Mouse (Mus musculus) G1E-ER4 (cell line): Measurements from ENCODE around the gene Hdgf. TPM values are rescaled to one million over a fixed set of nuclear protein-coding genes. Genes with fewer than 3 reads are reported as not detected.

Experiments used
- GATA1 ChIP-seq: IDR thresholded peaks from one replicate; pipeline ENCODE4 v1.8.0; 2012; ENCODE audit warnings: low read length, inconsistent platforms
- polyA plus RNA-seq: library from polyadenylated mRNA; stranded (reverse); fragments of >175 nt; gene quantifications from 2 replicates; pipeline ENCODE4 v1.2.3, GENCODE M21; 2012

Gene Hdgf
- polyA plus RNA-seq, 1 experiment: 3,088 TPM

DNA sequence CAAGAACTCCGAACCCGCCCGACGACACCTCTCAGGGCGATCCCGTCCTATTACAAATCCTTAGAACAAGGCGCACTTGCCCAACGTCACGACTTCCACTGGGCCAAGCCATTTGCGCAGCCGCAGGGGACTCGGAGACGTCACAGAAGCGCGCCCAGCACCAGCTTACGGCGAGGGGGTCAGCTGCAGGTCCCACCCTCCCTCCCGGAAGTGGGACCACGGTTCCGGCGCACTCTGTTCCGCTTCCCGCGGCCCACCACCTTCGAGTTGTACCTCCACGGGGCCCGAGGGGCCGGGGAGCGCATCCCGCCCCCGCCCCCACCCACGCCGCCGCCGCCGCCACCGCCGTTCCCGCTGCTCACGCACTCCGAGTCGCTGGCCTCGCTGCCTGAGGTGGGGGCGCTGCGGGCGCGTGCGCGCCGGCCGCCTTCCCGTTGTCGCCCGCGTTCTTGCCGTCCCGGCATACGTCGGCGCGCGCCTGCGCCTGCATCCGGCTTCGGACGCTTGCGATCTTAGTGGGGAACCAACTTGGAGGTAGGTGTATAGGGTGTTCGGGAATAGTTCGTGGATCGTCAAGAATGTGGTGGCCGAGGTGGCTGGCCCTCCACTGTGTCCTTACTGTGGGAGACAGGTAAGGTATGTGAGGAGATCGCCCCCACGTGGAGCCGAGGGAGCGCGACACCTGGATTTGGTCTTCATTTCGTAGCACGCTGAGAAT lies 24.1 kb downstream of the Hdgf start, which contains the start of the genes Isg20l2 and Rrnad1:
Gene Isg20l2, plus strand, starts transcription at position 237 of the 718 bp plus-strand sequence.
Gene Rrnad1, minus strand, starts transcription at position 640 of the 718 bp plus-strand sequence.
- no peak for TF ChIP-seq GATA1

- TF ChIP-seq GATA1: no peak
Observed at GRCm38 (mm10) chr3:87934026-87934425, 27.9 kb downstream of the Hdgf start.

DNA sequence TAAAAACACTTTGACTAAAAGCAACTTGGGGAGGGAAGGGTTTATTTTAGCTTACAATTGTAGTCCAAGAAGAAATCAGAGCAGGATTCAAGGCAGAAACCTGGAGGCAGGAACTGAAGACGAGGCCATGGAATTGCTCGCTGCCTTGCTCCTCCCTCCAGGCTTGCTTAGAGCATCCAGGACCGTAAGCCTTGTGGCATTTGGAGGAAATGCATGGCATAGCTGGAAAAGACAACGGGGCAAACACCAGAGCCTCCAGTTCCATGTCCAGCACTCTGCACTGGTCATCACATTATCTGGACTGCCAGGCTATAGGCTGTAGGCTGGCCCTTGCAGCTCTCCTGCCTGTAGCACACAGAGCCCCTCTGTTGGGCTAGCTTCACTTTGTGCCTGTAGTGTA lies 28.4 kb downstream of the Hdgf start:
- TF ChIP-seq GATA1: no peak

GRCm38 (mm10) chr3:87935201-87935600 lies 29.1 kb downstream of the Hdgf start:
- no peak for TF ChIP-seq GATA1

GRCm38 (mm10) chr3:87935776-87936175 lies 29.7 kb downstream of the Hdgf start:
- no peak for TF ChIP-seq GATA1

- TF ChIP-seq GATA1: no peak
Observed at GRCm38 (mm10) chr3:87940611-87941010, 34.5 kb downstream of the Hdgf start.

DNA sequence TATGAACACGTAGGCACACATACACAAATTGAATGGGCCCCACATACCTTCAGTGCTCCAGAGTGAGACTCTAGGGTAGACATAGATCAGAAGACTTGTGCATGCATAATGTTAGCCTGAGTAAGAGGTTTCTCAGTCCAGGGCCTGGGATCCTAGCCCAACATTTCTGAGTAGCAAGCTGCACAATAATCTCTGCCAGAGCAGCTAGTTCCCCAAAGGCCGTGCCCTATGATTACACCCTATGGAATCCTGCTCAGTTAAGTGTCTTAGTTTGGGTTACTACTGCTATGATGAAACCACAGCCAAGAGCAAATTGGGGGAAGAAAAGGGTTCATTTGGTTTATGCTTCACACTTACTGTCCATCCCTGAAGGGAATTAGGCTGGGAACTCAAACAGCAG lies 36.4 kb downstream of the Hdgf start:
- TF ChIP-seq GATA1: no peak

DNA sequence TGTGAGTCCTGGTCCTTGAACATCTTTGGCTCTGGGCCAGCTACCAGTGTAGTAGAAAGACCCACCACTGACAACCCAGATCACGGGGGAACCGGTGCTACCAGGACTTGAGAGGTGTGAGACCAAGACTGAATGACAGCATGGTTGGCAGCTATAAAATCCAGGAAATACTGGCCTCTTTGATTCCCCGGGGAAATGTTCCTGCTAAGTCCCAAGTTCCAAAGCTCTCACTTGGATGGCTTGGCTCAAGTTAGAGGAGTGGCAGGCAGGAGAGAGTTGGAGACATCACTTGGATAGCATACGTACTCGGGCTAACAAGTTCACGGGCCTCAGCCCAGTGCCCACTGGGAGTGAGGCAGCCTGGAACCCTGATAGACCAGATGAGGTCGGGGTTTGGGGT lies 37.5 kb downstream of the Hdgf start:
- TF ChIP-seq GATA1: no peak

DNA sequence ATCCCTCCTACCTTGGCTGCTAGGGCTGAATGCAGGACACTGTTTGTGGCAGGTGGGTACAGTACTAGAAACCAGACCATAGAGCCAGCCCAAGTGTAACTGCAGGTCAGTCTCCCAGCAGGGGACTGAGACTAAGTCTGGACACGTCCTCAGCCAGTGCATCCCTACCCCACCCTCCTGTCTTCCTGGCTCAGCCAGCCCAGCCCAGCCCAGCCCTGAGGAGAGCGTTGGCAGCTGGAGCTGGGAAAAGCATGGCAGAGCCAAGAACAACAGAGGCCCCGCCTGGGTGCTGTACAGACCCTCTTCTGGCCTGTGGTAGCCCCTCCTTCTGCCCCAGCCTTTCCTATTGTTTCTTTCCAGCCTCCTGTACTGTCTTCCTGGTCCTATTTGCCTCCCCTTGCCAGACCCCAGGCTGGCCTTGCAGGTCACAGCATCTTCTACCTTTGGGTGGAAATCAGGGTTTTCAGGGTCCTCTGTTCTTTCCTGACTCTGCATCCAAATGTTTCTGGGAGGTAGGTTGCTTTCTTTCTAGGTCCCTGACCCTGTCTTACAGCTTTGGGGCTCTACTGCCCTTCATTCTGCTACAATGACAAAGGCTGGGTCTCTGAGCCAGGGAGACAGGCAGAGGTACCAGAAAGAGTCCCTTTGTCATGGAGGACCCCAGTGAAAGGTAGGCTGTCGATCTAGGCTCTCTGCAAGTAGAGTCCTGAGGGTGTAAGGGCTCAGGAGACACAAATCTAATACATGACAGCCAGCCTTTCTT lies 38.9 kb downstream of the Hdgf start:
- no peak for TF ChIP-seq GATA1

GRCm38 (mm10) chr3:87945781-87946540 lies 39.8 kb downstream of the Hdgf start:
- no peak for TF ChIP-seq GATA1

- no peak for TF ChIP-seq GATA1
Observed at GRCm38 (mm10) chr3:87946541-87946860, 40.4 kb downstream of the Hdgf start.

- no peak for TF ChIP-seq GATA1
Observed at GRCm38 (mm10) chr3:87947056-87947810, 41.1 kb downstream of the Hdgf start.

DNA sequence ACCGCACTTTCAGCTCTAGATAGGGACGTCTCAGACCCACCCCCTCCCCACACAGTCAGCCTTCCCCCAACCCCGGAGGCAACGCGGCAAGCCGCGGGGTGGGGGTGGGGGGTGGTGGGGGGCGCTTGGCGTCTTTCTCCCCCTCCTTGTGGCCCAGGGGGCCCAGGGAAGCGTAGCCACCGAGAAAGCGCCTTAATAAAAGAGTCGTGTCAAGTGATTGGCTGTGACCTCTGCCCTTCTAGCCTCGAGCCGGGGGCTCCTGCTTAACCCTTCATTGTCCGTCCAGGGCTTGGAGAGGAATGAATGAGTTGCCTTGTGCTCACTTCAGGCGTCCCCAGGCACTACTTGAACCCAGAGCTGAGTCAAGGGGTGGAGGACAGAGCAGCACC lies 41.7 kb downstream of the Hdgf start:
- TF ChIP-seq GATA1: no peak

- no peak for TF ChIP-seq GATA1
Observed at GRCm38 (mm10) chr3:87948378-87949265, 42.5 kb downstream of the Hdgf start, which contains the start of gene Crabp2. Gene Crabp2, plus strand, starts transcription at chr3:87948666.
